Mouse (Mus musculus) intestine, postnatal 0 days (tissue): Measurements from ENCODE around the gene Mecom. TPM values are rescaled to one million over a fixed set of nuclear protein-coding genes. Genes with fewer than 3 reads are reported as not detected.

Experiments
- ATAC-seq: fragments of 200-750 bp; cut with Nextera tagmentation; 2 replicates; pipeline ENCODE4 v1.8.0; 2017; ENCODE audit warnings: mild to moderate bottlenecking, moderate TSS enrichment, moderate library complexity
- H3K27ac ChIP-seq: fragments of 300-500 bp; sonication (generic); 2 replicates; pipeline ENCODE4 v1.5.1; 2014; ENCODE audit warnings: mild to moderate bottlenecking, low read depth, low read length, moderate library complexity
- H3K27me3 ChIP-seq: fragments of 300-500 bp; sonication (generic); replicated peaks from 2 replicates; pipeline ENCODE4 v1.6.1; 2014; ENCODE audit warnings: low read length, mixed read lengths; ENCODE audit not compliant: control insufficient read depth, insufficient read depth
- H3K36me3 ChIP-seq: fragments of 300-500 bp; sonication (generic); 2 replicates; pipeline ENCODE4 v1.6.1; 2014; ENCODE audit warnings: mild to moderate bottlenecking, moderate library complexity; ENCODE audit not compliant: control insufficient read depth, insufficient read depth
- H3K4me1 ChIP-seq: fragments of 300-500 bp; sonication (generic); replicated peaks from 2 replicates; pipeline ENCODE4 v1.6.1; 2014; ENCODE audit warnings: antibody characterized with exemption, low read length, mixed read lengths; ENCODE audit not compliant: control insufficient read depth, insufficient read depth
- H3K4me2 ChIP-seq: fragments of 300-500 bp; sonication (generic); replicated peaks from 2 replicates; pipeline ENCODE4 v1.6.1; 2014; ENCODE audit warnings: low read depth, mild to moderate bottlenecking, moderate library complexity
- H3K4me3 ChIP-seq: fragments of 300-500 bp; sonication (generic); 2 replicates; pipeline ENCODE4 v1.5.1; 2014; ENCODE audit warnings: low read depth, low read length
- H3K9ac ChIP-seq: fragments of 300-500 bp; sonication (generic); 2 replicates; pipeline ENCODE4 v1.6.1; 2014; ENCODE audit warnings: mild to moderate bottlenecking, low read depth, low read length
- H3K9me3 ChIP-seq: fragments of 300-500 bp; sonication (generic); 2 replicates; pipeline ENCODE4 v1.6.1; 2016; ENCODE audit warnings: mixed run types; ENCODE audit not compliant: control insufficient read depth
- CTCF ChIP-seq: sonication (generic); IDR thresholded peaks from 2 replicates; pipeline ENCODE4 v1.5.1; 2016; ENCODE audit warnings: low read depth, mild to moderate bottlenecking, control low read depth, antibody characterized with exemption, moderate library complexity
- WGBS: fragments of 180-500 bp; shearing (Covaris S2); extraction: QIAGEN DNeasy Blood & Tissue Kit; methylation state at CpG from one replicate; pipeline ENCODE4 v1.1.7; 2014; 5-methylcytosine and 5-hydroxymethylcytosine counted together
- polyA plus RNA-seq: library from polyadenylated mRNA; unstranded; fragments of >200 nt; fragmentation: Nextera tagmentation; extraction: Ambion mirVana; gene quantifications from 2 replicates; pipeline ENCODE4 v1.2.1, GENCODE M21; 2015

Mecom gene
- polyA plus RNA-seq, 1 experiment from 2014 or later: 7.7 TPM

DNA sequence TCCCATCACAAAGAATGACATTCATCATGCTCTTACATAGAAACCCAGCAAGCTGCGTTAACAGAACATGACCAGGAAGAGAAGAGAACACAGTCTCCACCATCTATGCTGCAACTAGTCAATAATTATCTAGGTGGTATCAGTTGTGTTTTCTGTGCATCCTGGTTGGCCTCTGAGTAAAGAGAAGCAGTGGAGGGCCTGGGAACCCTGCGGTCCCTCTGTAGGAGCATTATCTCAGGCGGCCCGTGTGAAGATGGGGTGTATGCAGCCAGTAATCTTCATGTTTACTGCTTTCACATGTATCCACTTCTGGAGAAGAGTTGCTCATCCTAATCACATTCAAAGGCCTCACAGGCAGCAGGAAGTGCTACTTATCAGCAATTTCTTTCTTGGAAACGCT lies 407.5 kb downstream of the Mecom start:
- peak overlapping the region; percentile 15 for H3K4me3 ChIP-seq
- peak; percentile 95 for ATAC-seq
- H3K27ac ChIP-seq: peak overlapping the region; percentile 65; the same call in 1 of the 2 replicates
- H3K4me1 ChIP-seq: peaks cover 7% of the 10 kb centered on the region; the same call in 1 of the 2 replicates
- WGBS: 37% methylated on average over 5 of the region's 5 CpGs
- no peak for TF ChIP-seq CTCF
- no peaks in the 10 kb centered on the region for H3K36me3 ChIP-seq
- H3K27me3 ChIP-seq: no peaks in the 10 kb centered on the region
- H3K9ac ChIP-seq: no peak overlapping the region
- H3K4me2 ChIP-seq: peak overlapping the region; percentile 54
- H3K9me3 ChIP-seq: no peaks in the 10 kb centered on the region

DNA sequence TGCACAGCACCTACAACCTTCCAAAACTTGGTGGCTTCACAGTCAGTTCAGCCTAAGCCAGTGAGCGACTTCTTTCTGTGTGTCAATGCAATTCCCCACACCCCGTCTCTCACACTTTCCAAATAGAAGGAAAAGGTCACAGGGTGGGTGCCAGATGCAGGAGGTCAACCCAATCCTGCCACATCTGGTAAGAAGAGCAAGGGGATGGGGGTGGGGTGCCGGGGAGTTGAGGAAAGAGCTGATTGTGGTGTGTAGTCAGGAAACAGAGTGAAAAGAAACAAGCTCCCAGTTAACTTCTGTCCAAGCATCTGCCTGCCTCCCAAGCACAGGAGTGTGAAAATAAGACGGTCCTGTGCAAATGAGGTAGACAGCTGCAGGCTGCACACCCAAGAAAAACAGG lies 408.1 kb downstream of the Mecom start:
- Histone ChIP-seq H3K4me1 (peaks cover 11% of the 10 kb centered on the region; the same call in 1 of the 2 replicates), H3K9ac (no peak overlapping the region), H3K27ac (peak overlapping the region; percentile 65), H3K27me3 (no peaks in the 10 kb centered on the region), H3K36me3 (no peaks in the 10 kb centered on the region), H3K4me3 (peak overlapping the region; percentile 15), H3K4me2 (peak overlapping the region; percentile 54), H3K9me3 (no peaks in the 10 kb centered on the region)
- WGBS: 41% methylated on average over 4 of the region's 4 CpGs
- ATAC-seq: no peak
- no peak for TF ChIP-seq CTCF

DNA sequence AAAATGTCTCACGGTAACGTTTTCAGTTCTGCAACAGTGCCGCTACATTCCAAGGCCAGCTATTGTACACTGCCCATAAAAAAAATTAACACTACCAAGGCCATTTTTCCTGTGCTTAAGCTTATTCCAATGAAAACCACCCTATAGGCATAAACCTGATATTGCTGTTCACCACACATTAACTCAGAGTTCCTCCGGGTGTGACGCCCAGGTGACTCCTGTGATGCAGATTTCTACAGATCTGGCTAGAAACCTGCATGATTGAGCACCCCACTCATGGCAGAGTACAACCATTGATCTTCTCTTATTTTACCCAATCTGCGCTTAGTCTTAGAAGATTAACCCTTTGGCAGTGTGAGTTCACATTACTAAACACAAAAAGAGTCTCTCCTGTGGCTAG lies 409.2 kb downstream of the Mecom start:
- Histone ChIP-seq H3K9me3 (no peaks in the 10 kb centered on the region), H3K4me2 (peak overlapping the region; percentile 54), H3K4me3 (peak overlapping the region; percentile 6; the same call in 1 of the 2 replicates), H3K27ac (no peak overlapping the region), H3K9ac (no peak overlapping the region), H3K36me3 (no peaks in the 10 kb centered on the region), H3K4me1 (peaks cover 11% of the 10 kb centered on the region; the same call in 1 of the 2 replicates), H3K27me3 (no peaks in the 10 kb centered on the region)
- TF ChIP-seq CTCF: peak; percentile 21
- ATAC-seq: no peak
- WGBS: 52% methylated on average over 6 of the region's 6 CpGs

DNA sequence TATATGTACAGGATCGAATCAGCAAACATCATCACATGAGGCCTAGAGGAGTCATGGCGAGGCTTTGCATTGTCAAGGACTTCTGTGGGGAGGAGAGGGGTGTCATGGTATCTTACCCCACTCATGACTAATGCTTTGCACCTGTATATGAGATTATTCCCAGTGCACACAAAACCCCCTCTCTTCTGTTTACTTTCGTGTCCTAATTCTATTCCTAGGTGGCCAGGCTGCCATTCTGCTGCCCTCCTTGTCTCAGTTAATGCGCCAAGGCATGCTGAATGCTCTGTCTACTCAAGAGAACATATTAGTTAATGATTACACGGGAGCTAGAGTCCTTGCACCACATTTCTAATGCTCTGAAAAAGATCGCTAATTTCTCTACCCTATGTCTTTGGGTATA lies 412.0 kb downstream of the Mecom start:
- H3K9ac ChIP-seq: no peak overlapping the region
- H3K4me2 ChIP-seq: peak overlapping the region; percentile 24
- no peak overlapping the region for H3K4me3 ChIP-seq
- no peak overlapping the region for H3K27ac ChIP-seq
- H3K4me1 ChIP-seq: peaks cover 11% of the 10 kb centered on the region; the same call in 1 of the 2 replicates
- H3K9me3 ChIP-seq: no peaks in the 10 kb centered on the region
- TF ChIP-seq CTCF: no peak
- no peaks in the 10 kb centered on the region for H3K36me3 ChIP-seq
- ATAC-seq: no peak
- no peaks in the 10 kb centered on the region for H3K27me3 ChIP-seq
- WGBS: 38% methylated on average over 6 of the region's 6 CpGs

DNA sequence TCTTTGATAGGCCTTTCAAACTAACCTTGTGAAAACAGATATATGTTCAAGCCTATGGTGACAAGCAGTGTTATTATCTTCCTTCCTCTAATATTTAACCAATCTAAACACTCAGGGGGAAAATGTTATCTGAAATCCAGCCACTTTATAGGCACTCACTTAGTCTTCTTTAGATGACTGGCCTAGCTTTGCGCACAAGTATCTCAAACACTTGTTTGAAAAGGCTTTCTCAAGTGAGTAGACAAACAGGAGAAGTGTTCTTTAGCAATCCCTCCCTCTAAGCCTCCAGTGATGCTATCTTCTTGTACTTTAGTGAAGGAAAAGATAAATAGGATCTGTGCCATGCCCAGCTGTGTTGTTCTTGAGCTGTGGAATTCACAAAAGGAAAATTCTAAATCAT lies 412.7 kb downstream of the Mecom start:
- no peaks in the 10 kb centered on the region for H3K27me3 ChIP-seq
- H3K4me3 ChIP-seq: no peak overlapping the region
- no peaks in the 10 kb centered on the region for H3K36me3 ChIP-seq
- peaks cover 11% of the 10 kb centered on the region; the same call in 1 of the 2 replicates for H3K4me1 ChIP-seq
- H3K27ac ChIP-seq: no peak overlapping the region
- no peaks in the 10 kb centered on the region for H3K9me3 ChIP-seq
- ATAC-seq: no peak
- H3K4me2 ChIP-seq: no peak overlapping the region
- no peak overlapping the region for H3K9ac ChIP-seq
- no peak for TF ChIP-seq CTCF
- WGBS: 33% methylated on average over 1 of the region's 1 CpGs

DNA sequence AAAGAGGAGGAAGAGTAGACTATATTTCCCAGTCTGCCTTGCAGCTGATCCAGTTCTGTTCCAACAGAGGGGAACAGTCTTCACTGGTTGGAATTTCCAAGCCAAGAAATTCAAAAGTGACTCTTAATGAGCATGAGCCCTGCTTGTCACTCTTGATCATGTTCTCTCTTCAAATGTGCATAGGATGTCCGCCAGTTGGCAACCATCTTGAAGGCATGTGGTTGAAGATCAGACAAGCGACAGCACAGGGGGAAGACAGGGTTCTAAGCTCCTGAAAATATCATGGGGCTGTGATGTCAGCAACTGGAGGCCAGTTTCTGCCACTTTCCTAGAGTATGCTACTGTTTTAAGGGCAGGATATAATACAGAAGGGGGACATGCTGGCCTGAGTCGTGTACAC lies 414.8 kb downstream of the Mecom start:
- H3K4me2 ChIP-seq: no peak overlapping the region
- H3K36me3 ChIP-seq: no peaks in the 10 kb centered on the region
- no peak overlapping the region for H3K27ac ChIP-seq
- H3K4me3 ChIP-seq: no peak overlapping the region
- no peaks in the 10 kb centered on the region for H3K27me3 ChIP-seq
- H3K9ac ChIP-seq: no peak overlapping the region
- no peak for TF ChIP-seq CTCF
- 81% methylated on average over 3 of the region's 3 CpGs for WGBS
- H3K4me1 ChIP-seq: peaks cover 11% of the 10 kb centered on the region; the same call in 1 of the 2 replicates
- ATAC-seq: no peak
- no peaks in the 10 kb centered on the region for H3K9me3 ChIP-seq

DNA sequence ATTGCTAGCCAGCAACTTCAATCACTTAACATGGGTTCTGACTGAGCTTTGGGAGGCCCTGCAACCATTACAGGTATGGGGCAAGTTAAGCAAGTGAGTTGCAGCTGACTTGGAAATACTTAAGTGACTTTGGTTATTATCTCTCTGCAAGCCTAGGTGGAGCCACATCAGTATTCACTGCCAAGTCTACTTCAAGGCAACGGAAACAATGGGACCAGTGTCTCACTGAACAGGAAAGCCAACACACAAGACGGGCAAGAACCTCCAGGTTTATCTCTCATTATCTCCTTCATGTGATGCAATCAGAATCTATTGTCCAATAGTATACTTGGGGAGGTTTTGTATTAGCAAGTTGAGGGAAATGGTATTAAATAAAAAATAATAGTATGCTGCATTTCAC lies 415.4 kb downstream of the Mecom start:
- Histone ChIP-seq H3K9me3 (no peaks in the 10 kb centered on the region), H3K4me1 (peaks cover 11% of the 10 kb centered on the region; the same call in 1 of the 2 replicates), H3K4me3 (no peak overlapping the region), H3K9ac (no peak overlapping the region), H3K4me2 (no peak overlapping the region), H3K27me3 (no peaks in the 10 kb centered on the region), H3K27ac (no peak overlapping the region), H3K36me3 (no peaks in the 10 kb centered on the region)
- TF ChIP-seq CTCF: peak; percentile 44
- 28% methylated on average over 2 of the region's 2 CpGs for WGBS
- peak; percentile 83 for ATAC-seq
